Mouse (Mus musculus): Measurements from ENCODE around the gene Tmem119.
A peak's percentile ranks its signal among the peaks of the same experiment; 100 is the strongest.

Gene Tmem119

GRCm38 (mm10) chr5:113800280-113800679 lies at the start of gene Tmem119:
TSS of gene Tmem119 (minus strand) at chr5:113800516.
- DNase-seq (ENCODE audit: extremely low read depth, low read depth): no peak

GRCm38 (mm10) chr5:113847636-113848035 lies 47.3 kb upstream of the Tmem119 start:
- DNase-seq (ENCODE audit: extremely low read depth, low read depth): no peak

GRCm38 (mm10) chr5:113846656-113847055 lies 46.3 kb upstream of the Tmem119 start:
- no peak for DNase-seq (ENCODE audit: extremely low read depth, low read depth)

GRCm38 (mm10) chr5:113845627-113846026 lies 45.3 kb upstream of the Tmem119 start:
- DNase-seq (ENCODE audit: extremely low read depth, low read depth): no peak

GRCm38 (mm10) chr5:113844721-113845120 lies 44.4 kb upstream of the Tmem119 start:
- DNase-seq (ENCODE audit: extremely low read depth, low read depth): no peak

GRCm38 (mm10) chr5:113844106-113844505 lies 43.8 kb upstream of the Tmem119 start:
- no peak for DNase-seq (ENCODE audit: extremely low read depth, low read depth)

GRCm38 (mm10) chr5:113842906-113843305 lies 42.6 kb upstream of the Tmem119 start:
- no peak for DNase-seq (ENCODE audit: extremely low read depth, low read depth)

- no peak for DNase-seq (ENCODE audit: extremely low read depth, low read depth)
These were observed 41.9 kb upstream of the Tmem119 start for GRCm38 (mm10) chr5:113842244-113842643.

GRCm38 (mm10) chr5:113841243-113842225 lies 41.2 kb upstream of the Tmem119 start:
- DNase-seq (ENCODE audit: extremely low read depth, low read depth): no peak

- DNase-seq (ENCODE audit: extremely low read depth, low read depth): no peak
These were observed 40.1 kb upstream of the Tmem119 start for GRCm38 (mm10) chr5:113840443-113840842.

GRCm38 (mm10) chr5:113836961-113837360 lies 36.6 kb upstream of the Tmem119 start:
- no peak for DNase-seq (ENCODE audit: extremely low read depth, low read depth)

- no peak for DNase-seq (ENCODE audit: extremely low read depth, low read depth)
These were observed 33.1 kb upstream of the Tmem119 start for GRCm38 (mm10) chr5:113833316-113833947.

GRCm38 (mm10) chr5:113832490-113832901 lies 32.2 kb upstream of the Tmem119 start, which contains the start of gene Selplg:
TSS of gene Selplg (minus strand) at chr5:113832644.
- DNase-seq (ENCODE audit: extremely low read depth, low read depth): no peak

- no peak for DNase-seq (ENCODE audit: extremely low read depth, low read depth)
These were observed 31.4 kb upstream of the Tmem119 start for GRCm38 (mm10) chr5:113831741-113832140.

- no peak for DNase-seq (ENCODE audit: extremely low read depth, low read depth)
These were observed 30.5 kb upstream of the Tmem119 start for GRCm38 (mm10) chr5:113830796-113831195.

- peak; percentile 57 for DNase-seq (ENCODE audit: extremely low read depth, low read depth)
These were observed 30.0 kb upstream of the Tmem119 start for GRCm38 (mm10) chr5:113830292-113830643.

- DNase-seq (ENCODE audit: extremely low read depth, low read depth): no peak
These were observed 29.4 kb upstream of the Tmem119 start for GRCm38 (mm10) chr5:113829566-113830291.

- no peak for DNase-seq (ENCODE audit: extremely low read depth, low read depth)
These were observed 28.2 kb upstream of the Tmem119 start for GRCm38 (mm10) chr5:113828481-113828880.

GRCm38 (mm10) chr5:113827991-113828411 lies 27.7 kb upstream of the Tmem119 start:
- no peak for DNase-seq (ENCODE audit: extremely low read depth, low read depth)

- no peak for DNase-seq (ENCODE audit: extremely low read depth, low read depth)
These were observed 26.3 kb upstream of the Tmem119 start for GRCm38 (mm10) chr5:113826619-113827018.

GRCm38 (mm10) chr5:113825558-113825957 lies 25.2 kb upstream of the Tmem119 start:
- DNase-seq (ENCODE audit: extremely low read depth, low read depth): no peak

- DNase-seq (ENCODE audit: extremely low read depth, low read depth): no peak
These were observed 23.9 kb upstream of the Tmem119 start for GRCm38 (mm10) chr5:113824228-113824627.

All from MEL-GATA-1-ER (cell line).